Mouse (Mus musculus) yolk sac, embryonic 10.5 days (tissue): ENCODE data around the gene Zscan10.
"Not testable (repeated sequence)": the region's sequence is repeated elsewhere in the genome, so short reads cannot be mapped to it uniquely, and the experiment has no call there.

Source experiments
- DNase-seq: peaks from one replicate; pipeline ENCODE4 v3.0.0-alpha.2; 2017; ENCODE audit warnings: low spot score

The Zscan10 gene

GRCm38 (mm10) chr17:23592208-23592925, 8.3 kb upstream of the Zscan10 start:
- peak; percentile 96 for DNase-seq

DNA sequence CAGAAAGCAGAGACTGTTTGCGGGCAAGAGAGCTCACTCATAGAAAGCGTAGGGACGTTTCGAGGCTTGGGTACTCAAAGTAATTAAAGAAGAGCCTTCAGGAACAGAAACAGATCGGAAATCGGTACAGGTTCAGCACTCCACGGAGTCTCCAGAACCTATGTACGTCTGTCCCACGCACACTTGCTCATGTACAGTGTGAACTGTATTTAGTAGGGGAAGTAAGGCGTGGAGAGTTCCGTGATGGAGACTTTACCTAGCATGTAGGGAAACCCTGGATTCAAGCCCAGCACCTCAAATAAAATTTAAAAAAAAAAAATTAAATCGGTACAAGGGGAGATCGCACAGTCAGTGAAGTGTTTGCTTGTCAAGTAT, 7.7 kb upstream of the Zscan10 start:
- no peak for DNase-seq

DNA sequence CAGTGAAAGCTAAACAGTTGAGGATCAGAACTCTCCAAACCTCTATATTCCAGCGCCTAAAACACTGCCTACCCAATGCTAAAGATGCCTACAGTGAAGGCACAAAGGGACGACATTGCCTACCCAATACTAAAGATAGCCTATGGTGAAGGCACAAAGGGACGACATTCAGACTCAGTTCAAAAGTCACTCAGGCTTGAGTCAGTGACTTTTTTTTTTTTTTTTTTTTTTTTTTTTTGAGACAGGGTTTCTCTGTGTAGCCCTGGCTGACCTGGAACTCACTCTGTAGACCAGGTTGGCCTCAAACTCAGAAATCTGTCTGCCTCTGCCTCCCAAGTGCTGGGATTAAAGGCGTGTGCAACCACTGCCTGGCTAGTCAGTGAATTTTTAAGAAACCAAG, 5.5 kb upstream of the Zscan10 start:
- DNase-seq: not testable (repeated sequence)

- peak; percentile 95 for DNase-seq
Observed at GRCm38 (mm10) chr17:23598582-23599552, 1.8 kb upstream of the Zscan10 start, which contains the start of gene Zfp13. TSS of gene Zfp13 (minus strand) at chr17:23599487.

- no peak for DNase-seq
Observed at GRCm38 (mm10) chr17:23599605-23600063, 1.0 kb upstream of the Zscan10 start.

GRCm38 (mm10) chr17:23601836-23602585, 1.4 kb downstream of the Zscan10 start:
- no peak for DNase-seq

DNA sequence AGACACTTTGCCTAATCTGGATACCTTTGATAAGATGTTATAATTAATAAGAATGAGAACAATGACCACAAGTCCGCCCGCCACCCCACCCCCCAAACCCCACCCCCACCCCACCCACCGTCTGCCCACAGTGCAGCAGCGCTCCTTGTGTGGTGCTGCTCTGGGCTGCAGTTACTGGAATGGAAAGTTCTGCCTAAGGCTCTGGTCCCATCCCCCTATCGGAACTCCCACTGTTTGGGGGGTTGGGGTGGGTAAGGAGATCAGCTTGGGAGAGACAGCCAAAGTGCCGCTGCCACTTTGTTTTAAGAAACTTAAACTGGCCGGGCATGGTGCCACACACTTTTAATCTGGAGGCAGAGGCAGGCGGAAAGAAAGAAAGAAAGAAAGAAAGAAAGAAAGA, 2.4 kb downstream of the Zscan10 start:
- DNase-seq: no peak

GRCm38 (mm10) chr17:23603542-23603941, 2.9 kb downstream of the Zscan10 start:
- no peak for DNase-seq

- DNase-seq: no peak
Observed at GRCm38 (mm10) chr17:23604394-23604793, 3.7 kb downstream of the Zscan10 start.

DNA sequence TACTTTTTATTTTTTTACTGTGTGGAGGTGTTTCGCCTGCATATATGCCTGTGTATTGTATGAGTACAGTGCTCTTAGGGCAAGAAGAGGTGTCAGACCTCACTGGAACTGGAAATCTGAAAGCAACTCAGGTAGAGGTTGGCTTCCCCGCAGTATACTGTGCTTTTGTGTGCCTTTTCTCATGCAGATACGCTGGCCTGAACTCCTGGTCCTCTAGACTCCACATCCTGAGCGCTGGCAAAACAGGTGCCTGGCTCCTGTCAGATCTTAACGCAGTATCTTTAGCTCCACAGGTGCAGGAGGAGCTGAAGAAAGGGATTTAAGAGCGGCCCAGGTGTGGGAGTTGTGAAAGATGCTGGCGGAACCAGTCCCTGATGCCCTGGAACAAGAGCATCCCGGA, 4.6 kb downstream of the Zscan10 start:
- DNase-seq: no peak

DNA sequence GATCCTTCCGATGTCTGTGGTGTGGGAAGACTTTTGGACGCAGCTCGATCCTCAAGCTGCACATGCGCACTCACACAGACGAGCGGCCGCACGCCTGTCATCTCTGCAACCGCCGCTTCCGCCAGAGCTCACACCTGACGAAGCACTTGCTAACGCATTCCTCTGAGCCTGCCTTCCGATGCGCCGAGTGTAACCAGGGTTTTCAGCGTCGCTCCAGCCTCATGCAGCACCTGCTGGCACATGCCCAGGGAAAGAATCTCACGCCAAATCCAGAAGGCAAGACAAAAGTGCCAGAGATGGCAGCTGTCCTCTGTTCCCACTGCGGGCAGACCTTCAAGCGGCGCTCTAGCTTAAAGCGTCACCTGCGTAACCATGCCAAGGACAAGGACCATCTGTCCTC, 9.0 kb downstream of the Zscan10 start:
- DNase-seq: no peak

DNA sequence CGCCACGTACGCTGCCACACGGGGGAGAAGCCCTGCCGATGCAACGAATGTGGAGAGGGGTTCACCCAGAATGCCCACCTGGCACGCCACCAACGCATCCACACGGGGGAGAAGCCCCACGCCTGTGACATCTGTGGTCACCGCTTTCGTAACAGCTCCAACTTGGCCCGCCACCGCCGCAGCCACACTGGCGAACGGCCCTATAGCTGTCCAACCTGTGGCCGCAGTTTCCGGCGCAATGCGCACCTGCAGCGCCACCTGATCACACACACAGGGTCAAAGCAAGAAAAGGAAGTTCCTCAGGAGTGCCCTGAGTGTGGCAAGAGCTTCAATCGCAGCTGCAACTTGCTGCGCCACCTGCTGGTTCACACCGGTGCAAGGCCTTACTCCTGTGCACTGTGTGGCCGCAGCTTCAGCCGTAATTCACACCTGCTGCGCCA, 9.7 kb downstream of the Zscan10 start:
- peak; percentile 50 for DNase-seq

DNA sequence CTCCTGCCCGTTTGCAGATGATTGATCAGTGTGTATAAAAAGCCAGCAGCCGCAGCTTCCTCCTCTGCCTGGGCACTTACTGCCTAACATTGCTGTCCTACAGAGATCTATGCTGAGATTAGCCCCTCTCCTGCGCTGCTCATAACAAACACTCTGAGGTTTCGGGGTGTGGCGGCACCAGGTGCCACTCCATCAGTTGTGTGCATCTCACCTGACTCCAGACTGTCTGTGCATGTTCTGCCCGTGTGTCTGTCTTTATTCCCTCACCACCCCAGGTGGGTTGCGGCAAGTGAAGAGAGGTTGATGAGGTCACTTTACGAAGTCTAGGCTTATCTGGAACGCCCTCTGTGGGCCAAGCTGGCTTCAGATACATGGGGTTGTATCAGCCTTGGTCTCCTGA, 16.4 kb downstream of the Zscan10 start:
- no peak for DNase-seq

GRCm38 (mm10) chr17:23620351-23620750, 19.7 kb downstream of the Zscan10 start:
- DNase-seq: no peak

- DNase-seq: no peak
Observed at GRCm38 (mm10) chr17:23627813-23628212, 27.2 kb downstream of the Zscan10 start.

GRCm38 (mm10) chr17:23630195-23631020, 29.8 kb downstream of the Zscan10 start:
- DNase-seq: peak; percentile 55

DNA sequence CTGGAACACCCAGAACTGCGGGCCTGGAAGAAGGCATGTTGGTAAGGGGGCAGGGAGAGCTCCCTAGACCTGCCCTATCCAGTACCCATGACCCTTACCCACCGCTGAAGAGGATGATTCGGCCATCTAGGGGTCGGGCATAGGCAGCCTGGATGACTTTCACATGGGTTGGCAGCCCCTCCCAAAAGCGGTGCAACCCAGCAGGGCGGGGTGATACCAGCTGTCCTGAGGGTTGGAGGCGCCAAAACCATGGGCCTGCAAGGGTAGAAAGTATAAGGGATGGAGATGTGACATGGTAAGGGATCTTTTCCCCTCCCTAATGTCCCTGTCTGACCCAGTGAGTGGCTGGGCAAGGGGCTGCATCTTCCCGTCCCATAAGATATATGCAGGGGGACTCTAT, 30.6 kb downstream of the Zscan10 start:
- DNase-seq: no peak

GRCm38 (mm10) chr17:23644613-23645495, 44.2 kb downstream of the Zscan10 start, which contains the start of gene Mmp25:
TSS of gene Mmp25 (minus strand) at chr17:23645277.
- no peak for DNase-seq

GRCm38 (mm10) chr17:23645894-23646293, 45.2 kb downstream of the Zscan10 start:
- no peak for DNase-seq

DNA sequence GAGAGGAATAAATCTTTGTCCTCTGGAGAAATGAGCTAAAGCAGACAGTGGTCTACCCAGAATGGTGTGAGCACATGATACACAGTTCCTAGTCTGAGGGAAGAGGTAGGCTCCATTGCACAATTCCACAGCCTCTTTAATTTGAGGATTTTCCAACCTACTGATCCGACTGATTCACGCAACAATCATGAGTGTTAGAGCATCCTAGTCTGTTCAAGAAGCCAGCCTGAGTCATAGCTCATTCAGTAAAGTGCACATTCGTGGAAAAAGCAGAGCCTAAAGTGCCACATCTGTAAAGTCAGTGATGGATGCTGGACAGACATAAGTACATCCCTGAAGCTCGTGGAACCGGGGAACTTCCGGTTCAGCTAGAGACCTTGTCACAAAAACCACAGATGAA, 50.7 kb downstream of the Zscan10 start:
- no peak for DNase-seq
